ENCODE assay signal across 8 mouse cellular contexts in the genomic region with DNA sequence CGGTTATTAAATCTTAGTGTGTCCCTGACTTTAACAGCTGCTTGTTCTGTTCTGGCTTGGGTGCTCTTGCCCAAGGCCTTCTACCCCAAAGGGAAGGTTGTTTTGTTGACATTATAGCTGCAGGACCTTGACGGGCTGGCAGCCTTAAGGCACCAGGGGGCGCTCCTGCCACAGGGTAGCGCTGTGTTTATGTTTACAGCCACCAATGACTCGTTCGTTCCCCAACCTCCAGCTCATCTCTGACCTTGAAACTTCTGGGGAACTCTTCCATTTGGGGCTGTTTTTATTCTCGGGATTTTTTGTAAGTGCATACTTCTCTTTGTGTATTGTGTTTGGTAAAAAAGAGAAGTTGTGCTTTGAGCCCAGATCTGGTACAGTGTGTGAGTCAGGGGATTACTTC. TPM values are rescaled to one million over a fixed set of nuclear protein-coding genes. Genes with fewer than 3 reads are reported as not detected.
A peak's percentile ranks its signal among the peaks of the same experiment; 100 is the strongest.
DNase-seq lines count a peak whose midpoint lies in the region; ATAC-seq and TF ChIP-seq lines count a peak whose summit lies in the region.

No protein-coding gene starts in this region.

- peak; percentile 96 for TF ChIP-seq CTCF in lung, postnatal 0 days (IDR thresholded peaks at IDR 0.05)

- peak overlapping the region; percentile 91 for H3K4me3 ChIP-seq in hindbrain, embryonic 11.5 days (ENCODE audit: low read depth, low read length)
- peak overlapping the region; percentile 86 for H3K4me3 ChIP-seq in lung, postnatal 0 days (ENCODE audit: low read depth, low read length)

- peak overlapping the region; percentile 87 for H3K4me2 ChIP-seq in hindbrain, embryonic 11.5 days (replicated peaks; ENCODE audit: low read depth, low read length)
- peak overlapping the region; percentile 85 for H3K4me2 ChIP-seq in lung, postnatal 0 days (replicated peaks; ENCODE audit: low read depth, low read length)

- H3K27ac ChIP-seq in hindbrain, embryonic 11.5 days (ENCODE audit: low read depth, low read length): no peak overlapping the region
- peak overlapping the region; percentile 78 for H3K27ac ChIP-seq in lung, postnatal 0 days (ENCODE audit: low read length)

- no peak overlapping the region for H3K9ac ChIP-seq in hindbrain, embryonic 11.5 days (ENCODE audit: low read depth, low read length)
- no peak overlapping the region; the same call in 1 of the 2 replicates for H3K9ac ChIP-seq in lung, postnatal 0 days (replicated peaks; ENCODE audit: low read depth)

- TF ChIP-seq EP300 in lung, postnatal 0 days (IDR thresholded peaks at IDR 0.05): no peak

- peaks cover 4% of the 10 kb centered on the region for H3K36me3 ChIP-seq in hindbrain, embryonic 11.5 days (ENCODE audit: control insufficient read depth, insufficient read depth, low read length)
- peaks cover 22% of the 10 kb centered on the region for H3K36me3 ChIP-seq in lung, postnatal 0 days (ENCODE audit: insufficient read depth, low read length)

- no peaks in the 10 kb centered on the region for H3K9me3 ChIP-seq in hindbrain, embryonic 11.5 days (ENCODE audit: control insufficient read depth, low read length)
- no peaks in the 10 kb centered on the region for H3K9me3 ChIP-seq in lung, postnatal 0 days (ENCODE audit: low read length)

- H3K27me3 ChIP-seq in hindbrain, embryonic 11.5 days (ENCODE audit: control insufficient read depth, insufficient read depth, low read length): no peaks in the 10 kb centered on the region
- no peaks in the 10 kb centered on the region for H3K27me3 ChIP-seq in lung, postnatal 0 days (replicated peaks; ENCODE audit: insufficient read depth, low read length)

- DNase-seq in Muller cell, postnatal 12 days (ENCODE audit: inconsistent ontology term): peak; percentile 83
- peak; percentile 73 for DNase-seq in cerebellum, adult 9-11 months
- peak; percentile 62 to 92 for DNase-seq in frontal cortex, adult 2 months (ENCODE audit: extremely low spot score in 1 of 2, low spot score in 1 of 2)
- DNase-seq in hindbrain, embryonic 11.5 days (ENCODE audit: low spot score): peak; percentile 92
- peak; percentile 81 for DNase-seq in layer of hippocampus, adult 9-11 months
- peak; percentile 93 for DNase-seq in lung, postnatal 0 days (ENCODE audit: low spot score)
- peak; percentile 71 for DNase-seq in ovary, postnatal 10 days (ENCODE audit: low spot score)
- DNase-seq in thymus, postnatal 0 days (ENCODE audit: low spot score): peak; percentile 89

- H3K4me1 ChIP-seq in hindbrain, embryonic 11.5 days (replicated peaks; ENCODE audit: control insufficient read depth, insufficient read depth, low read length): peaks cover 2% of the 10 kb centered on the region; the same call in 1 of the 2 replicates
- 0 out of 2 replicates have a peak, but pooled peaks cover 2% of the 10 kb centered on the region for H3K4me1 ChIP-seq in lung, postnatal 0 days (ENCODE audit: insufficient read depth, low read depth, low read length)

- WGBS in hindbrain, embryonic 11.5 days: 5% methylated on average over 7 of the region's 7 CpGs
- WGBS in lung, postnatal 0 days: 0% methylated on average over 7 of the region's 7 CpGs

- ATAC-seq in hindbrain, embryonic 11.5 days (ENCODE audit: low FRiP score): no peak
- ATAC-seq in lung, postnatal 0 days: peak; percentile 43

RNA-seq across cellular contexts. Expression of gene Iscu, which starts 1.1 kb away (rescaled TPM):
- polyA plus RNA-seq in frontal cortex, adult 2 months (2012; rRNA removed): 202 and 208 TPM in 2 replicates
- polyA plus RNA-seq in hindbrain, embryonic 11.5 days (2014; fragmentation: Nextera tagmentation; extraction: Ambion mirVana): 108 TPM in 2 replicates
- polyA plus RNA-seq in lung, postnatal 0 days (2015; fragmentation: Nextera tagmentation; extraction: Ambion mirVana): 197 and 225 TPM in 2 replicates
- 146 and 152 TPM in 2 replicates for polyA plus RNA-seq in thymus, postnatal 0 days (2015; fragmentation: Nextera tagmentation; extraction: Ambion mirVana)

RNA-seq across cellular contexts. Expression of gene Sart3, which starts 1.4 kb away (rescaled TPM):
- 39.0 and 44.1 TPM in 2 replicates for polyA plus RNA-seq in frontal cortex, adult 2 months (2012; rRNA removed)
- 45.1 and 51.1 TPM in 2 replicates for polyA plus RNA-seq in hindbrain, embryonic 11.5 days (2014; fragmentation: Nextera tagmentation; extraction: Ambion mirVana)
- polyA plus RNA-seq in lung, postnatal 0 days (2015; fragmentation: Nextera tagmentation; extraction: Ambion mirVana): 12.8 and 16.9 TPM in 2 replicates
- 29.4 and 34.4 TPM in 2 replicates for polyA plus RNA-seq in thymus, postnatal 0 days (2015; fragmentation: Nextera tagmentation; extraction: Ambion mirVana)

RNA-seq across cellular contexts. Expression of gene Tmem119, which starts 26.7 kb away (rescaled TPM):
- 17.6 and 22.6 TPM in 2 replicates for polyA plus RNA-seq in frontal cortex, adult 2 months (2012; rRNA removed)
- polyA plus RNA-seq in hindbrain, embryonic 11.5 days (2014; fragmentation: Nextera tagmentation; extraction: Ambion mirVana): 18.8 and 21.3 TPM in 2 replicates
- 107 and 110 TPM in 2 replicates for polyA plus RNA-seq in lung, postnatal 0 days (2015; fragmentation: Nextera tagmentation; extraction: Ambion mirVana)
- 6.1 and 7.0 TPM in 2 replicates for polyA plus RNA-seq in thymus, postnatal 0 days (2015; fragmentation: Nextera tagmentation; extraction: Ambion mirVana)

RNA-seq across cellular contexts. Expression of gene Ficd, which starts 38.1 kb away (rescaled TPM):
- polyA plus RNA-seq in frontal cortex, adult 2 months (2012; rRNA removed): 9.4 and 9.5 TPM in 2 replicates
- 3.3 and 3.8 TPM in 2 replicates for polyA plus RNA-seq in hindbrain, embryonic 11.5 days (2014; fragmentation: Nextera tagmentation; extraction: Ambion mirVana)
- polyA plus RNA-seq in lung, postnatal 0 days (2015; fragmentation: Nextera tagmentation; extraction: Ambion mirVana): 6.7 and 6.8 TPM in 2 replicates
- polyA plus RNA-seq in thymus, postnatal 0 days (2015; fragmentation: Nextera tagmentation; extraction: Ambion mirVana): 6.0 and 6.3 TPM in 2 replicates

RNA-seq across cellular contexts. Expression of gene 1700069L16Rik, which starts 49.1 kb away (rescaled TPM):
- polyA plus RNA-seq in frontal cortex, adult 2 months (2012; rRNA removed): not detected in 2 replicates
- polyA plus RNA-seq in hindbrain, embryonic 11.5 days (2014; fragmentation: Nextera tagmentation; extraction: Ambion mirVana): not detected in 2 replicates
- not detected in 2 replicates for polyA plus RNA-seq in lung, postnatal 0 days (2015; fragmentation: Nextera tagmentation; extraction: Ambion mirVana)
- polyA plus RNA-seq in thymus, postnatal 0 days (2015; fragmentation: Nextera tagmentation; extraction: Ambion mirVana): not detected in 2 replicates
